26 mouse cellular contexts compared by ENCODE assay signal in the genomic region with DNA sequence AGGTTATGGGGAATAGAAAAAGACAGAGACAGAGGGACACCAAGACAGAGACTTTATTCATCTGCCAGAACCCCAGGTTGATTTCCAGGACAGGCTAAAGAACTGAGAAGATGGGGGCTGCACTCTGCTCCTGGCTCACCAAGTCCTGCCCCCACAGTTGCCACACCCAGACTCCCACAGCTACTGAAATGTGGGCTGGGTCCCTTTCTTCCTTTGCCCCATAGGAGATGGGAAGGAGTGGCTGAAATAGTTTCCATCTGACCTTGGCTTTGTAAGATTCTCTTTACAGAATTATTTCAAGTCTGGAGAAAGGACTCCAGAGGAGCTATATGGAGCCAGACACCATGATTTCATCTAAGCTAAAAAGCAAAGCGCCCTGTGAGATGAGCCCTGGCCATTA. TPM values are rescaled to one million over a fixed set of nuclear protein-coding genes. Genes with fewer than 3 reads are reported as not detected.
A peak's percentile ranks its signal among the peaks of the same experiment; 100 is the strongest.
DNase-seq lines count a peak whose midpoint lies in the region; ATAC-seq lines count a peak whose summit lies in the region.
"Had no signal": no experiment of that assay in that cellular context is flagged by ENCODE, and none has a peak within 500 bp of the region (broad histone marks: within the 10 kb centered on the region; RNA-seq: fewer than 3 reads in every experiment).

No protein-coding gene starts in this region.

- WGBS in midbrain, embryonic 12.5 days = 19% methylated on average over 1 of the region's 1 CpGs
- WGBS in midbrain, embryonic 11.5 days = 14% methylated on average over 1 of the region's 1 CpGs
- whole genome bisulfite sequencing in midbrain, embryonic 15.5 days = 27% methylated on average over 1 of the region's 1 CpGs
- 35% methylated on average over 1 of the region's 1 CpGs for WGBS in neural tube, embryonic 15.5 days

- no peak overlapping the region for H3K4me2 ChIP-seq in midbrain, embryonic 12.5 days (replicated peaks)
- no peak overlapping the region for H3K4me2 ChIP-seq in midbrain, embryonic 11.5 days
- H3K4me2 ChIP-seq in midbrain, embryonic 15.5 days = peak overlapping the region; percentile 17
- no peak overlapping the region for H3K4me2 ChIP-seq in neural tube, embryonic 15.5 days
- H3K4me2 ChIP-seq: forebrain, embryonic 13.5 days; limb, embryonic 12.5 days; liver, embryonic 15.5 days; lung, embryonic 14.5 days had no signal

- no peak overlapping the region for H3K27ac ChIP-seq in midbrain, embryonic 12.5 days (replicated peaks)
- H3K27ac ChIP-seq in midbrain, embryonic 11.5 days (ENCODE audit: low read depth, low read length) = no peak overlapping the region
- peak overlapping the region; percentile 27; the same call in 1 of the 2 replicates for H3K27ac ChIP-seq in midbrain, embryonic 15.5 days
- H3K27ac ChIP-seq in neural tube, embryonic 15.5 days (replicated peaks) = no peak overlapping the region
- H3K27ac ChIP-seq: forebrain, embryonic 13.5 days; left cerebral cortex, adult 2 months; limb, embryonic 12.5 days; liver, embryonic 15.5 days had no signal

- no peak for ATAC-seq in midbrain, embryonic 12.5 days (ENCODE audit: low FRiP score, low read depth)
- ATAC-seq in midbrain, embryonic 11.5 days (ENCODE audit: low FRiP score) = no peak
- no peak for ATAC-seq in midbrain, embryonic 15.5 days (replicated peaks)
- no peak for ATAC-seq in neural tube, embryonic 15.5 days (ENCODE audit: low FRiP score)
- ATAC-seq in activated CD4-positive, CD25-positive, alpha-beta regulatory T cell, adult 4 months = no peak
- ATAC-seq: CD4-positive, CD25-positive, alpha-beta regulatory T cell, adult 4 months; forebrain, embryonic 13.5 days; intestine, embryonic 16.5 days had no signal

- no peaks in the 10 kb centered on the region for H3K36me3 ChIP-seq in midbrain, embryonic 12.5 days
- no peaks in the 10 kb centered on the region for H3K36me3 ChIP-seq in midbrain, embryonic 11.5 days (ENCODE audit: control insufficient read depth, insufficient read depth, low read length)
- no peaks in the 10 kb centered on the region for H3K36me3 ChIP-seq in midbrain, embryonic 15.5 days (replicated peaks)
- no peaks in the 10 kb centered on the region for H3K36me3 ChIP-seq in neural tube, embryonic 15.5 days
- H3K36me3 ChIP-seq: limb, embryonic 12.5 days; liver, embryonic 15.5 days had no signal

- H3K4me1 ChIP-seq in midbrain, embryonic 12.5 days = peaks cover 28% of the 10 kb centered on the region
- peaks cover 12% of the 10 kb centered on the region for H3K4me1 ChIP-seq in midbrain, embryonic 11.5 days (ENCODE audit: control insufficient read depth, insufficient read depth, low read length)
- peaks cover 31% of the 10 kb centered on the region for H3K4me1 ChIP-seq in midbrain, embryonic 15.5 days
- peaks cover 36% of the 10 kb centered on the region for H3K4me1 ChIP-seq in neural tube, embryonic 15.5 days
- H3K4me1 ChIP-seq: liver, embryonic 15.5 days had no signal

- H3K4me3 ChIP-seq in midbrain, embryonic 12.5 days = peak overlapping the region; percentile 12; the same call in 1 of the 2 replicates
- no peak overlapping the region for H3K4me3 ChIP-seq in midbrain, embryonic 11.5 days (ENCODE audit: low read depth, low read length)
- H3K4me3 ChIP-seq in midbrain, embryonic 15.5 days = peak overlapping the region; percentile 28
- H3K4me3 ChIP-seq in neural tube, embryonic 15.5 days (replicated peaks) = peak overlapping the region; percentile 3; the same call in 1 of the 2 replicates
- H3K4me3 ChIP-seq: forebrain, embryonic 13.5 days; left cerebral cortex, adult 2 months; limb, embryonic 12.5 days; liver, embryonic 15.5 days had no signal

- H3K9ac ChIP-seq in midbrain, embryonic 12.5 days (replicated peaks) = no peak overlapping the region
- no peak overlapping the region for H3K9ac ChIP-seq in midbrain, embryonic 11.5 days (ENCODE audit: low read length)
- no peak overlapping the region for H3K9ac ChIP-seq in midbrain, embryonic 15.5 days
- no peak overlapping the region for H3K9ac ChIP-seq in neural tube, embryonic 15.5 days (replicated peaks)
- H3K9ac ChIP-seq: forebrain, embryonic 13.5 days; limb, embryonic 12.5 days; liver, embryonic 15.5 days; lung, embryonic 14.5 days had no signal

- peaks cover 73% of the 10 kb centered on the region for H3K27me3 ChIP-seq in midbrain, embryonic 12.5 days
- H3K27me3 ChIP-seq in midbrain, embryonic 11.5 days (ENCODE audit: control insufficient read depth, insufficient read depth, low read length) = peaks cover 85% of the 10 kb centered on the region
- H3K27me3 ChIP-seq in midbrain, embryonic 15.5 days (replicated peaks) = peaks cover 46% of the 10 kb centered on the region
- peaks cover 63% of the 10 kb centered on the region for H3K27me3 ChIP-seq in neural tube, embryonic 15.5 days (replicated peaks)

- H3K9me3 ChIP-seq in midbrain, embryonic 12.5 days = no peaks in the 10 kb centered on the region
- no peaks in the 10 kb centered on the region for H3K9me3 ChIP-seq in midbrain, embryonic 11.5 days (ENCODE audit: control insufficient read depth, low read length)
- no peaks in the 10 kb centered on the region for H3K9me3 ChIP-seq in midbrain, embryonic 15.5 days
- no peaks in the 10 kb centered on the region for H3K9me3 ChIP-seq in neural tube, embryonic 15.5 days (replicated peaks)
- H3K9me3 ChIP-seq: forebrain, embryonic 13.5 days; limb, embryonic 12.5 days; liver, embryonic 15.5 days had no signal

- no peak for DNase-seq in midbrain, embryonic 11.5 days (ENCODE audit: low spot score, missing footprints)
- peak; percentile 53 for DNase-seq in ZHBTc4 (ENCODE audit: low read depth, low spot score)
- DNase-seq in kidney, adult 18-20 months = no peak
- DNase-seq: adrenal gland, postnatal 14 days; cerebellum, adult 11 months; cerebellum, adult 9-10 months; cerebellum, postnatal 36 days; gastrocnemius, postnatal 10 days; heart, postnatal 14 days; kidney, postnatal 14 days; lung, embryonic 14.5 days; thymus, adult 2 months had no signal

RNA-seq across cellular contexts. Expression of gene Pou4f2, which starts 4.0 kb away (rescaled TPM):
- 3.8 and 4.0 TPM in 2 replicates for polyA plus RNA-seq in midbrain, embryonic 12.5 days (2016; fragmentation: Nextera tagmentation; extraction: Ambion mirVana)
- 0.41 and 0.68 TPM in 2 replicates for polyA plus RNA-seq in midbrain, embryonic 11.5 days (2014; fragmentation: Nextera tagmentation; extraction: Ambion mirVana)
- polyA plus RNA-seq in midbrain, embryonic 15.5 days (2015; fragmentation: Nextera tagmentation; extraction: Ambion mirVana) = 15.8 and 19.3 TPM in 2 replicates
- polyA plus RNA-seq in neural tube, embryonic 15.5 days (2015; fragmentation: Nextera tagmentation; extraction: Ambion mirVana) = 2.4 and 3.3 TPM in 2 replicates
- polyA plus RNA-seq in activated CD4-positive, CD25-positive, alpha-beta regulatory T cell, adult 4 months (2017; shearing (Covaris generic)) = not detected
- polyA plus RNA-seq: CD4-positive, CD25-positive, alpha-beta regulatory T cell, adult 4 months; forebrain, embryonic 13.5 days; gonadal fat pad, adult 2 months; heart, embryonic 14.5 days; intestine, embryonic 16.5 days; kidney, embryonic 14.5 days; limb, embryonic 12.5 days; liver, adult 2 months; liver, embryonic 15.5 days; lung, embryonic 14.5 days; thymus, adult 2 months had no signal
